Mouse (Mus musculus): ENCODE measurements around the gene Exosc3. TPM values are rescaled to one million over a fixed set of nuclear protein-coding genes. Genes with fewer than 3 reads are reported as not detected.

The Exosc3 gene
- polyA plus RNA-seq, 1 experiment = not detected

- Histone ChIP-seq H3K27ac (ENCODE audit: insufficient read depth, low read depth, low read length) (no peak within 1 kb of the TSS), H3K4me1 (ENCODE audit: control insufficient read depth, insufficient read depth, low read length) (peaks cover 2% of the 10 kb centered on the region; the same call in 1 of the 2 replicates), H3K4me3 (ENCODE audit: insufficient read depth, low read depth, low read length) (peak within 1 kb of the TSS; percentile 71)
- TF ChIP-seq CTCF (IDR thresholded peaks at IDR 0.05; ENCODE audit: insufficient read depth, low read depth, low read length) (no peak), POLR2A (IDR thresholded peaks at IDR 0.05; ENCODE audit: insufficient read depth, low read depth, low read length) (no peak; the same call in 1 of the 2 replicates)
- 15% methylated on average over 27 of the region's 27 CpGs for WGBS
Measured at GRCm38 (mm10) chr4:45296662-45297564, 45.6 kb downstream of the Exosc3 start, which contains the start of gene Trmt10b. Gene Trmt10b (plus strand): TSS chr4:45297127.

GRCm38 (mm10) chr4:45287906-45288305, 54.6 kb downstream of the Exosc3 start:
- WGBS = 81% methylated on average over 5 of the region's 5 CpGs
- Histone ChIP-seq H3K27ac (ENCODE audit: insufficient read depth, low read depth, low read length) (no peak overlapping the region), H3K4me1 (ENCODE audit: control insufficient read depth, insufficient read depth, low read length) (no peaks in the 10 kb centered on the region), H3K4me3 (ENCODE audit: insufficient read depth, low read depth, low read length) (no peak overlapping the region)
- no peak for TF ChIP-seq POLR2A (IDR thresholded peaks at IDR 0.05; ENCODE audit: insufficient read depth, low read depth, low read length)
- no peak for TF ChIP-seq CTCF (IDR thresholded peaks at IDR 0.05; ENCODE audit: insufficient read depth, low read depth, low read length)

- 48% methylated on average over 3 of the region's 3 CpGs for WGBS
- H3K4me3 ChIP-seq (ENCODE audit: insufficient read depth, low read depth, low read length) = no peak overlapping the region
- TF ChIP-seq CTCF (IDR thresholded peaks at IDR 0.05; ENCODE audit: insufficient read depth, low read depth, low read length) (no peak), POLR2A (IDR thresholded peaks at IDR 0.05; ENCODE audit: insufficient read depth, low read depth, low read length) (no peak)
- H3K27ac ChIP-seq (ENCODE audit: insufficient read depth, low read depth, low read length) = no peak overlapping the region
- no peaks in the 10 kb centered on the region for H3K4me1 ChIP-seq (ENCODE audit: control insufficient read depth, insufficient read depth, low read length)
Measured at GRCm38 (mm10) chr4:45286318-45286717, 56.2 kb downstream of the Exosc3 start.

- H3K4me1 ChIP-seq (ENCODE audit: control insufficient read depth, insufficient read depth, low read length) = no peaks in the 10 kb centered on the region
- WGBS = 14% methylated on average over 4 of the region's 4 CpGs
- H3K4me3 ChIP-seq (ENCODE audit: insufficient read depth, low read depth, low read length) = no peak overlapping the region
- H3K27ac ChIP-seq (ENCODE audit: insufficient read depth, low read depth, low read length) = no peak overlapping the region
- TF ChIP-seq POLR2A (IDR thresholded peaks at IDR 0.05; ENCODE audit: insufficient read depth, low read depth, low read length) (no peak), CTCF (IDR thresholded peaks at IDR 0.05; ENCODE audit: insufficient read depth, low read depth, low read length) (no peak)
Measured at GRCm38 (mm10) chr4:45279981-45280548, 62.5 kb downstream of the Exosc3 start.

GRCm38 (mm10) chr4:45279292-45279691, 63.2 kb downstream of the Exosc3 start:
- Histone ChIP-seq H3K4me3 (ENCODE audit: insufficient read depth, low read depth, low read length) (no peak overlapping the region), H3K4me1 (ENCODE audit: control insufficient read depth, insufficient read depth, low read length) (no peaks in the 10 kb centered on the region), H3K27ac (ENCODE audit: insufficient read depth, low read depth, low read length) (no peak overlapping the region)
- WGBS = 62% methylated on average over 8 of the region's 8 CpGs
- no peak for TF ChIP-seq POLR2A (IDR thresholded peaks at IDR 0.05; ENCODE audit: insufficient read depth, low read depth, low read length)
- TF ChIP-seq CTCF (IDR thresholded peaks at IDR 0.05; ENCODE audit: insufficient read depth, low read depth, low read length) = peak; percentile 6; the same call in 1 of the 2 replicates

- Histone ChIP-seq H3K27ac (ENCODE audit: insufficient read depth, low read depth, low read length) (no peak overlapping the region), H3K4me1 (ENCODE audit: control insufficient read depth, insufficient read depth, low read length) (no peaks in the 10 kb centered on the region), H3K4me3 (ENCODE audit: insufficient read depth, low read depth, low read length) (no peak overlapping the region)
- TF ChIP-seq CTCF (IDR thresholded peaks at IDR 0.05; ENCODE audit: insufficient read depth, low read depth, low read length) (no peak), POLR2A (IDR thresholded peaks at IDR 0.05; ENCODE audit: insufficient read depth, low read depth, low read length) (no peak)
- WGBS = 84% methylated on average over 8 of the region's 8 CpGs
Measured at GRCm38 (mm10) chr4:45275770-45276169, 66.8 kb downstream of the Exosc3 start.

GRCm38 (mm10) chr4:45271041-45271452, 71.5 kb downstream of the Exosc3 start:
- Histone ChIP-seq H3K4me1 (ENCODE audit: control insufficient read depth, insufficient read depth, low read length) (no peaks in the 10 kb centered on the region), H3K27ac (ENCODE audit: insufficient read depth, low read depth, low read length) (no peak overlapping the region), H3K4me3 (ENCODE audit: insufficient read depth, low read depth, low read length) (no peak overlapping the region)
- TF ChIP-seq POLR2A (IDR thresholded peaks at IDR 0.05; ENCODE audit: insufficient read depth, low read depth, low read length) (no peak), CTCF (IDR thresholded peaks at IDR 0.05; ENCODE audit: insufficient read depth, low read depth, low read length) (no peak)
- WGBS = 54% methylated on average over 10 of the region's 10 CpGs

- no peak for TF ChIP-seq POLR2A (IDR thresholded peaks at IDR 0.05; ENCODE audit: insufficient read depth, low read depth, low read length)
- no peak for TF ChIP-seq CTCF (IDR thresholded peaks at IDR 0.05; ENCODE audit: insufficient read depth, low read depth, low read length)
- WGBS = 89% methylated on average over 3 of the region's 3 CpGs
- Histone ChIP-seq H3K27ac (ENCODE audit: insufficient read depth, low read depth, low read length) (no peak overlapping the region), H3K4me3 (ENCODE audit: insufficient read depth, low read depth, low read length) (no peak overlapping the region), H3K4me1 (ENCODE audit: control insufficient read depth, insufficient read depth, low read length) (no peaks in the 10 kb centered on the region)
Measured at GRCm38 (mm10) chr4:45267883-45268282, 74.6 kb downstream of the Exosc3 start.

Other genes with a start within 250 kb of the Exosc3 start
- not detected in 2 replicates for gene Tomm5, start 234.6 kb downstream of the Exosc3 start, polyA plus RNA-seq (2012; ENCODE audit: insufficient read depth, insufficient read length, low replicate concordance, missing spikeins)
- gene Frmpd1, start 157.9 kb downstream of the Exosc3 start, polyA plus RNA-seq (2012; ENCODE audit: insufficient read depth, insufficient read length, low replicate concordance, missing spikeins) = not detected in 2 replicates
- gene Trmt10b, start 45.6 kb downstream of the Exosc3 start, polyA plus RNA-seq (2012; ENCODE audit: insufficient read depth, insufficient read length, low replicate concordance, missing spikeins) = not detected in 2 replicates
- not detected in 2 replicates for gene Dcaf10, start 631 bp downstream of the Exosc3 start, polyA plus RNA-seq (2012; ENCODE audit: insufficient read depth, insufficient read length, low replicate concordance, missing spikeins)
- gene Slc25a51, start 66.0 kb upstream of the Exosc3 start, polyA plus RNA-seq (2012; ENCODE audit: insufficient read depth, insufficient read length, low replicate concordance, missing spikeins) = 138 TPM in 1 of 2 replicates, not detected in the other
- gene Shb, start 189.7 kb upstream of the Exosc3 start, polyA plus RNA-seq (2012; ENCODE audit: insufficient read depth, insufficient read length, low replicate concordance, missing spikeins) = not detected in 2 replicates